Mouse (Mus musculus): ENCODE data around the gene Cdk6.
"Not testable (repeated sequence)": the region's sequence is repeated elsewhere in the genome, so short reads cannot be mapped to it uniquely, and the experiment has no call there.

Gene Cdk6

GRCm38 (mm10) chr5:3380692-3381233 is 39.5 kb downstream of the Cdk6 start:
- no peak for DNase-seq (ENCODE audit: low spot score)

- no peak for DNase-seq (ENCODE audit: low spot score)
Measured at GRCm38 (mm10) chr5:3381795-3382194, 40.5 kb downstream of the Cdk6 start.

- no peak for DNase-seq (ENCODE audit: low spot score)
Measured at GRCm38 (mm10) chr5:3382343-3383040, 41.2 kb downstream of the Cdk6 start.

GRCm38 (mm10) chr5:3383547-3383946 is 42.3 kb downstream of the Cdk6 start:
- no peak for DNase-seq (ENCODE audit: low spot score)

GRCm38 (mm10) chr5:3385078-3385477 is 43.8 kb downstream of the Cdk6 start:
- DNase-seq (ENCODE audit: low spot score): no peak

- DNase-seq (ENCODE audit: low spot score): no peak
Measured at GRCm38 (mm10) chr5:3386021-3386730, 44.9 kb downstream of the Cdk6 start.

GRCm38 (mm10) chr5:3386731-3387087 is 45.4 kb downstream of the Cdk6 start:
- DNase-seq (ENCODE audit: low spot score): no peak

GRCm38 (mm10) chr5:3387138-3387537 is 45.9 kb downstream of the Cdk6 start:
- DNase-seq (ENCODE audit: low spot score): no peak

- DNase-seq (ENCODE audit: low spot score): no peak
Measured at GRCm38 (mm10) chr5:3392856-3393255, 51.6 kb downstream of the Cdk6 start.

GRCm38 (mm10) chr5:3394145-3394544 is 52.9 kb downstream of the Cdk6 start:
- DNase-seq (ENCODE audit: low spot score): no peak

GRCm38 (mm10) chr5:3395020-3395419 is 53.7 kb downstream of the Cdk6 start:
- DNase-seq (ENCODE audit: low spot score): no peak

- no peak for DNase-seq (ENCODE audit: low spot score)
Measured at GRCm38 (mm10) chr5:3396214-3396613, 54.9 kb downstream of the Cdk6 start.

- no peak for DNase-seq (ENCODE audit: low spot score)
Measured at GRCm38 (mm10) chr5:3396910-3397575, 55.8 kb downstream of the Cdk6 start.

GRCm38 (mm10) chr5:3399784-3400494 is 58.7 kb downstream of the Cdk6 start:
- no peak for DNase-seq (ENCODE audit: low spot score)

GRCm38 (mm10) chr5:3405102-3405501 is 63.8 kb downstream of the Cdk6 start:
- no peak for DNase-seq (ENCODE audit: low spot score)

GRCm38 (mm10) chr5:3405503-3405902 is 64.2 kb downstream of the Cdk6 start:
- no peak for DNase-seq (ENCODE audit: low spot score)

GRCm38 (mm10) chr5:3407926-3408325 is 66.6 kb downstream of the Cdk6 start:
- no peak for DNase-seq (ENCODE audit: low spot score)

GRCm38 (mm10) chr5:3418183-3418582 is 76.9 kb downstream of the Cdk6 start:
- not testable (repeated sequence) for DNase-seq (ENCODE audit: low spot score)

GRCm38 (mm10) chr5:3420094-3420831 is 79.0 kb downstream of the Cdk6 start:
- no peak for DNase-seq (ENCODE audit: low spot score)

GRCm38 (mm10) chr5:3420832-3421228 is 79.5 kb downstream of the Cdk6 start:
- DNase-seq (ENCODE audit: low spot score): no peak

- DNase-seq (ENCODE audit: low spot score): not testable (repeated sequence)
Measured at GRCm38 (mm10) chr5:3433131-3433700, 91.9 kb downstream of the Cdk6 start.
